Mouse (Mus musculus) MEL (cell line): ENCODE data around the gene Ints5. TPM values are rescaled to one million over a fixed set of nuclear protein-coding genes. Genes with fewer than 3 reads are reported as not detected.

Experiments
- DNase-seq: peaks from one replicate; pipeline ENCODE4 v3.0.0; 2011; ENCODE audit warnings: low read depth, low spot score
- H3K27ac ChIP-seq: 2 replicates; pipeline ENCODE4 v1.5.1; 2012; ENCODE audit warnings: low read depth, mild to moderate bottlenecking, control low read depth, low read length, moderate library complexity; ENCODE audit not compliant: control insufficient read depth
- H3K27me3 ChIP-seq, 2 experiments: fragments of 150-350 bp in 1 of 2; sonication (generic) in 1 of 2; 2 replicates each; pipeline ENCODE4 v1.6.1; 2012; ENCODE audit warnings: low read length in 2 of 2, mild to moderate bottlenecking in 2 of 2, improper control_type of control experiment in 1 of 2, moderate library complexity in 1 of 2; ENCODE audit not compliant: insufficient read depth in 2 of 2, control insufficient read depth in 1 of 2
- H3K36me3 ChIP-seq, 2 experiments: 2 replicates each; pipeline ENCODE4 v1.6.1; 2012 to 2014; ENCODE audit warnings: low read length in 2 of 2, improper control_type of control experiment in 1 of 2, inconsistent platforms in 1 of 2, mild to moderate bottlenecking in 1 of 2; ENCODE audit not compliant: insufficient read depth in 2 of 2, control insufficient read depth in 1 of 2
- H3K4me1 ChIP-seq, 2 experiments: fragments of 150-350 bp in 1 of 2; sonication (generic) in 1 of 2; 2 replicates each; pipeline ENCODE4 v1.6.1; 2012; ENCODE audit warnings: low read length in 2 of 2, improper control_type of control experiment in 1 of 2, mild to moderate bottlenecking in 1 of 2; ENCODE audit not compliant: insufficient read depth in 2 of 2, control insufficient read depth in 1 of 2
- H3K4me3 ChIP-seq, 2 experiments: fragments of 150-350 bp in 1 of 2; sonication (generic) in 1 of 2; 2 replicates each; pipeline ENCODE4 v1.5.1; 2012; ENCODE audit warnings: low read depth in 2 of 2, low read length in 2 of 2, mild to moderate bottlenecking in 2 of 2, moderate library complexity in 2 of 2, control low read depth in 1 of 2, improper control_type of control experiment in 1 of 2; ENCODE audit not compliant: control insufficient read depth in 1 of 2, insufficient read depth in 1 of 2
- H3K79me2 ChIP-seq: 2 replicates; pipeline ENCODE4 v1.6.1; 2012; ENCODE audit warnings: mild to moderate bottlenecking, low read length, moderate library complexity; ENCODE audit not compliant: control insufficient read depth, poor library complexity, insufficient read depth
- H3K9ac ChIP-seq: 2 replicates; pipeline ENCODE4 v1.6.1; 2012; ENCODE audit warnings: low read depth, mild to moderate bottlenecking, control low read depth, low read length, moderate library complexity; ENCODE audit not compliant: control insufficient read depth, poor library complexity, severe bottlenecking
- H3K9me3 ChIP-seq: fragments of 150-350 bp; sonication (generic); replicated peaks from 2 replicates; pipeline ENCODE4 v1.6.1; 2012; ENCODE audit warnings: mild to moderate bottlenecking, low read length, improper control_type of control experiment, moderate library complexity; ENCODE audit not compliant: insufficient read depth
- CHD1 ChIP-seq: IDR thresholded peaks from 2 replicates; pipeline ENCODE4 v1.6.1; 2012; ENCODE audit warnings: low read depth, mild to moderate bottlenecking, inconsistent platforms, low read length, improper control_type of control experiment
- CHD2 ChIP-seq: IDR thresholded peaks from 2 replicates; pipeline ENCODE4 v1.6.1; 2011; ENCODE audit warnings: low read length, improper control_type of control experiment
- E2F4 ChIP-seq: IDR thresholded peaks from 2 replicates; pipeline ENCODE4 v1.6.1; 2011; ENCODE audit warnings: low read depth, low read length, improper control_type of control experiment, borderline replicate concordance
- GABPA ChIP-seq: IDR thresholded peaks from 2 replicates; pipeline ENCODE4 v1.6.1; 2012; ENCODE audit warnings: low read depth, mild to moderate bottlenecking, inconsistent platforms, low read length, improper control_type of control experiment, moderate library complexity
- GATA1 ChIP-seq: IDR thresholded peaks from 2 replicates; pipeline ENCODE4 v1.6.1; 2011; ENCODE audit warnings: low read depth, low read length, improper control_type of control experiment
- HCFC1 ChIP-seq: IDR thresholded peaks from 2 replicates; pipeline ENCODE4 v1.6.1; 2012; ENCODE audit warnings: low read depth, mild to moderate bottlenecking, inconsistent platforms, low read length, improper control_type of control experiment, moderate library complexity
- JUND ChIP-seq: IDR thresholded peaks from 2 replicates; pipeline ENCODE4 v1.6.1; 2011; ENCODE audit warnings: low read depth, mild to moderate bottlenecking, improper control_type of control experiment, low read length
- MAFK ChIP-seq: IDR thresholded peaks from 2 replicates; pipeline ENCODE4 v1.6.1; 2011; ENCODE audit warnings: low read depth, mild to moderate bottlenecking, low read length, improper control_type of control experiment, borderline replicate concordance
- MAZ ChIP-seq: IDR thresholded peaks from 2 replicates; pipeline ENCODE4 v1.6.1; 2012; ENCODE audit warnings: low read depth, mild to moderate bottlenecking, inconsistent platforms, low read length, improper control_type of control experiment
- MYC ChIP-seq: IDR thresholded peaks from 2 replicates; pipeline ENCODE4 v1.6.1; 2011; ENCODE audit warnings: low read depth, mild to moderate bottlenecking, low read length, improper control_type of control experiment, moderate library complexity
- NELFE ChIP-seq: IDR thresholded peaks from 2 replicates; pipeline ENCODE4 v1.6.1; 2011; ENCODE audit warnings: low read depth, low read length, improper control_type of control experiment
- POLR2AphosphoS2 ChIP-seq: IDR thresholded peaks from 2 replicates; pipeline ENCODE4 v1.6.1; 2011; ENCODE audit warnings: low read length, improper control_type of control experiment
- SIN3A ChIP-seq: IDR thresholded peaks from 2 replicates; pipeline ENCODE4 v1.6.1; 2012; ENCODE audit warnings: low read length, improper control_type of control experiment, inconsistent platforms
- TBP ChIP-seq: IDR thresholded peaks from 2 replicates; pipeline ENCODE4 v1.8.0; 2011; ENCODE audit warnings: low read depth, low read length, improper control_type of control experiment
- TCF12 ChIP-seq: IDR thresholded peaks from 2 replicates; pipeline ENCODE4 v1.6.1; 2014; ENCODE audit warnings: low read depth, mild to moderate bottlenecking, inconsistent platforms, low read length, improper control_type of control experiment, moderate library complexity
- USF1 ChIP-seq: IDR thresholded peaks from 2 replicates; pipeline ENCODE4 v1.6.1; 2014; ENCODE audit warnings: low read depth, mild to moderate bottlenecking, inconsistent platforms, low read length, improper control_type of control experiment, moderate library complexity
- USF2 ChIP-seq, 2 experiments: IDR thresholded peaks; 2 replicates each; pipeline ENCODE4 v1.6.1; 2011 to 2012; ENCODE audit warnings: improper control_type of control experiment in 2 of 2, low read length in 2 of 2, borderline replicate concordance in 1 of 2, inconsistent platforms in 1 of 2, low read depth in 1 of 2, mild to moderate bottlenecking in 1 of 2; ENCODE audit not compliant: insufficient read depth in 1 of 2
- polyA plus RNA-seq, 2 experiments: library from polyadenylated mRNA; stranded (reverse) in 1 of 2; unstranded in 1 of 2; fragments of >175 nt in 1 of 2; fragments of >200 nt in 1 of 2; gene quantifications; 2 replicates each; pipeline versions ENCODE4 v1.2.1 to v1.2.4; 2012; ENCODE audit warnings: low replicate concordance in 2 of 2, low read depth in 1 of 2; ENCODE audit not compliant: insufficient read length in 2 of 2, insufficient read depth in 1 of 2, missing spikeins in 1 of 2
- total RNA-seq: library from RNA; depleted of rRNA; stranded (reverse); fragments of 300-350 nt; gene quantifications from 2 replicates; pipeline ENCODE4 v1.2.3, GENCODE M21; 2012

The Ints5 gene
- total and polyA plus RNA-seq, 3 experiments: 43.9 to 51.5 TPM; not detected in 1

GRCm38 (mm10) chr19:8936736-8937135 lies 43.9 kb downstream of the Ints5 start:
- peaks cover 0 to 7% of the 10 kb centered on the region in 2 experiments; a peak in 2 of 4 replicates for H3K36me3 ChIP-seq
- TF ChIP-seq USF1 (no peak), POLR2AphosphoS2 (no peak), USF2 (IDR thresholded peaks at IDR 0.05; ENCODE audit: borderline replicate concordance in 1 of 2, insufficient read depth in 1 of 2, low read depth in 1 of 2, low read length in 2 of 2) (no peak), GABPA (no peak), SIN3A (no peak), JUND (no peak), MAZ (no peak), MAFK (no peak), NELFE (no peak), GATA1 (no peak)
- no peaks in the 10 kb centered on the region for H3K79me2 ChIP-seq
- DNase-seq: no peak
- H3K9ac ChIP-seq: no peak overlapping the region
- H3K27me3 ChIP-seq: no peaks in the 10 kb centered on the region
- no peaks in the 10 kb centered on the region for H3K9me3 ChIP-seq
- no peak overlapping the region for H3K27ac ChIP-seq
- H3K4me1 ChIP-seq: peaks cover 4 to 12% of the 10 kb centered on the region in 2 experiments; a peak in 3 of 4 replicates
- H3K4me3 ChIP-seq: no peak overlapping the region

DNA sequence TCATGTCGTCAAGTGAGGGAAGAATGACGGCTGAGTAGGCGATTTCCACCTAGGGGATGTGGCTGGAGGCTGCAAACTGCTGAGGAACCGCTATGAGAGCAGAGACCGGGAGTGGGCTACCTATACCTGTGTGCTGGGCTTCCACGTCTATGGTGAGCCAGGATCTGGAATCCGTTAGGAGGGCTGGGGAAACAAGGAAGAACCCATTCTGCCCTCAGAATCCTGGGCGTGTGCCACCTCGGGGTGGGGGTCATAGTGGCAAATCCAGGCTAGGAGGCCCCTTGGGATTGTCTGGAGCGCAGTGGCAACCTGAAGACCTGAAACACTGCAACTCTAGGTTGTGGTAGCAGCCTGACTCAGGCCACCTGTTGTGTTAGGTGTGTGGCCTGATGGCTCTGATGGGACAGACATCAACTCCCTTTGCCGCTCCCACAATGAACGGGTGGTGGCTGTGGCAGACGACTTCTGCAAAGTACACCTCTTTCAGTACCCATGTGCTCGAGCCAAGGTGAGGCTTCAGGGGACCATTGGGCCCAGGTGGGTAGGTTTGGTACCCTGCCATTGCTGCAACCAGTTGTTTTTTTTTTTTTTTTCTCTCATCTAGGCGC lies 47.8 kb downstream of the Ints5 start:
- DNase-seq: no peak
- TF ChIP-seq TCF12 (no peak), HCFC1 (no peak)
- H3K9ac ChIP-seq: no peak overlapping the region
- no peaks in the 10 kb centered on the region for H3K9me3 ChIP-seq
- H3K36me3 ChIP-seq: peaks cover 3 to 29% of the 10 kb centered on the region in 2 experiments
- H3K4me1 ChIP-seq: peaks cover 8 to 28% of the 10 kb centered on the region in 2 experiments
- H3K27me3 ChIP-seq: no peaks in the 10 kb centered on the region
- H3K79me2 ChIP-seq: peaks cover 32% of the 10 kb centered on the region
- H3K4me3 ChIP-seq: no peak overlapping the region
- no peak overlapping the region for H3K27ac ChIP-seq

DNA sequence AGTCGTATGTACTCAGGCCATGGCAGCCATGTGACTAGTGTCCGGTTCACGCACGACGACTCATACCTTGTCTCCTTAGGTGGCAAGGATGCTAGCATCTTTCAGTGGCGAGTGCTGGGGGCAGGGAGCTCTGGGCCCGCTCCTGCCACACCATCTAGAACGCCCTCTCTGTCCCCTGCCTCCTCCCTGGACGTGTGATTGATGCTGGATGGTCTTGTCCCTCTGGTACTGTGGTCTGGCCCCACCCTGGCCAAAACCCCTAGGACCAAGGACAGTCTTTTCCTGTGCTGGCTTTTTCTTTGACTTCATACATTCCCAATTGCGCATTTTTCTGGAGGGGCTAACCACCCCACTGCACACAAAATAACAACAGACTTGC lies 48.3 kb downstream of the Ints5 start:
- Histone ChIP-seq H3K4me1 (peaks cover 9 to 33% of the 10 kb centered on the region in 2 experiments), H3K4me3 (peak overlapping the region; percentile 45 to 56), H3K27ac (peak overlapping the region; percentile 71), H3K36me3 (peaks cover 4 to 32% of the 10 kb centered on the region in 2 experiments), H3K9me3 (no peaks in the 10 kb centered on the region), H3K9ac (peak overlapping the region; percentile 76), H3K27me3 (no peaks in the 10 kb centered on the region), H3K79me2 (peaks cover 36% of the 10 kb centered on the region)
- TF ChIP-seq USF1: no peak
- no peak for TF ChIP-seq MAZ
- no peak for TF ChIP-seq TBP
- no peak for TF ChIP-seq USF2 (IDR thresholded peaks at IDR 0.05; ENCODE audit: borderline replicate concordance in 1 of 2, insufficient read depth in 1 of 2, low read depth in 1 of 2, low read length in 2 of 2)
- TF ChIP-seq CHD2: no peak
- no peak for TF ChIP-seq CHD1
- TF ChIP-seq GATA1: no peak
- TF ChIP-seq MYC: no peak
- TF ChIP-seq E2F4: no peak
- DNase-seq: no peak
